Mouse (Mus musculus): ENCODE measurements around the gene Sema5a. TPM values are rescaled to one million over a fixed set of nuclear protein-coding genes. Genes with fewer than 3 reads are reported as not detected.

Gene Sema5a
- polyA plus RNA-seq, 1 experiment from 2014 or later = 0.59 TPM

DNA sequence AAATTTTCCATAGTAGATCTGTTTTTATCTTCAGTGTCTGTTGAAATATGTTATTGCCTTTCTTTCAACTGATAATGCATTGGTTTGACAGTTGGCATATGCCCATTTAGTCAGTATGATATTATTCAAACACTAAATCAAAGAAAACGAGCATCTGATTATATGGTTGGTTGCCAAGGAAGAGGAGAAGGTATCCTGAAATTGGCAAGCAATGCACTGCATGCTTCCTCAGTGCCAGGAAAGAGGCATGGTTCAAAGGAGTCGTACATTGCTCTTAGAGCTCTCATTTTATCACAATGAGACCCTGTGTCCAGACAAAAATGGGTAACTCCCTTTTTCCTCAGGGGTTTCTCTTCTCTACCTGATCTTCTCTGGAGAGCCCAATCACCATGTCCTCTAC is 214.4 kb downstream of the Sema5a start:
- Histone ChIP-seq H3K9me3 (replicated peaks) (no peaks in the 10 kb centered on the region), H3K27ac (replicated peaks) (no peak overlapping the region), H3K4me1 (replicated peaks) (no peaks in the 10 kb centered on the region), H3K9ac (no peak overlapping the region), H3K27me3 (no peaks in the 10 kb centered on the region), H3K4me2 (no peak overlapping the region), H3K4me3 (replicated peaks) (no peak overlapping the region), H3K36me3 (replicated peaks) (no peaks in the 10 kb centered on the region)
- 39% methylated on average over 2 of the region's 2 CpGs for WGBS (ENCODE audit: insufficient replicate concordance)
- ATAC-seq (ENCODE audit: insufficient read depth) = no peak

DNA sequence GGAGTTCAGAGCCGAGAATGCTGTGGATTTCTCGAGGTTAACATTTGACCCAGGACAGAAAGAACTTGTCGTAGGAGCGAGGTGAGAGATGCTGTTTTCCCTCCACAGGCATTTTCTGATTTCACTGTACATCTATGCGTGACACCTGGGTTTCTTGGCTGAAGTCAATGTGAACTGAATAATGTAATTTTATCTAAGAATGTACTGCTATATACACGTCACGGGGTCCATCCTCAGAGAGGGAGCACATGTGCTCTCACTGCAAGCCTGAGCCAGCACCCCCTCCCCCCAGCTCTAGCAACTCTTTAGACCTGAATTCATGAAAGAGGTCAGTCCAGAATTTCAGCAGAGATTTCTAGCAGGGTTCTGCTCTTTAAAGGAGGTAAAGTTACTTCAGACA is 215.6 kb downstream of the Sema5a start:
- Histone ChIP-seq H3K9ac (no peak overlapping the region), H3K36me3 (replicated peaks) (no peaks in the 10 kb centered on the region), H3K9me3 (replicated peaks) (no peaks in the 10 kb centered on the region), H3K27ac (replicated peaks) (no peak overlapping the region), H3K4me3 (replicated peaks) (no peak overlapping the region), H3K4me1 (replicated peaks) (no peaks in the 10 kb centered on the region), H3K27me3 (no peaks in the 10 kb centered on the region), H3K4me2 (no peak overlapping the region)
- WGBS (ENCODE audit: insufficient replicate concordance) = 58% methylated on average over 7 of the region's 7 CpGs
- no peak for ATAC-seq (ENCODE audit: insufficient read depth)

DNA sequence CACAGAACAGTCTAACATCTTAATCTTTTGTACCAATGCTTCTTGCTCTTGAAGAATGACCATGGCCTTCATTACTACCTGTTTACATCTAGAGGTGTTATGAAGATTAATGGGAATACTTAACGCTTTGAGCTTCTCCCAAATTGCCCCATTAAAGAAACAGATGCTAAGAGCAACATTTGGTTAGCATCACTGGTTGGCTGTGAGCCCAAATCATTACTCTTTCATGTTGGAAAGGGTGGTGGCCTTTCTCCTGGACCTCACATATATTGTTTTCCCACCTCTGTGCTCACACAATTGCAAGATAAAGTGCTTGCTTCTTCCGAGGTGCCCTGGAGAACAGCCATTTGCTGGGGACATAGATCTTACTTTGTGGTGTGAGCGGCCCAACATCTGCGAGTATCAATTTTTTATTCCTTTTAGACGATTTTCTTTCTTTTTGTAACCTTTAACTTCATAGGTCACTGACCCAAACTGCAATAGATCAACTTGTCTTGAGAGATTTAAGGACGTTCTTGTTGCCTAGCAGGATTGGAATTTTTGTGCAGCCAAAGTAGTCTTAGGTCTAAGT is 227.0 kb downstream of the Sema5a start:
- 44% methylated on average over 6 of the region's 6 CpGs for WGBS (ENCODE audit: insufficient replicate concordance)
- no peak overlapping the region for H3K9ac ChIP-seq
- ATAC-seq (ENCODE audit: insufficient read depth) = no peak
- no peaks in the 10 kb centered on the region for H3K36me3 ChIP-seq (replicated peaks)
- H3K4me3 ChIP-seq (replicated peaks) = no peak overlapping the region
- H3K4me2 ChIP-seq = no peak overlapping the region
- H3K27me3 ChIP-seq = no peaks in the 10 kb centered on the region
- no peaks in the 10 kb centered on the region for H3K4me1 ChIP-seq (replicated peaks)
- no peak overlapping the region for H3K27ac ChIP-seq (replicated peaks)
- no peaks in the 10 kb centered on the region for H3K9me3 ChIP-seq (replicated peaks)

DNA sequence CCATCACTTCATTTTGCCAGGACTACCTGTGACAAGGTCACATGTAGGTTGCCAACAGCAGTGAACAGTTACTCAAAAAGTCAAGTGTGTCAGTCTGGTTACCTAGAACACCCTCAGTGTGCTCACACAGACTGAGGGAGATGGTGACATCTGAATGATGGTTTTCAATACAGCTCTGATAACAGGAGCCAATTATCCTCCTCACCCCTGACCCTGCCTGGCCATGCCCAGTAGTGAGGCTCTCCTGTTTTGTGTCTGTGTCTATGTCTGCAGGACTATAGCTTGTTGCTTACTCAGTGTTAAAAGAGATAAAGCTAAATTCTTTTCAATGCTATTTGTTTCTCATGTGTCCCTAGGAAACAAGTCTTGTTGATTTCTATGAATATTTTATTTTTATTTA is 236.1 kb downstream of the Sema5a start:
- no peak for ATAC-seq (ENCODE audit: insufficient read depth)
- H3K27me3 ChIP-seq = no peaks in the 10 kb centered on the region
- H3K4me3 ChIP-seq (replicated peaks) = no peak overlapping the region
- no peaks in the 10 kb centered on the region for H3K4me1 ChIP-seq (replicated peaks)
- H3K4me2 ChIP-seq = no peak overlapping the region
- no peaks in the 10 kb centered on the region for H3K36me3 ChIP-seq (replicated peaks)
- no peak overlapping the region for H3K27ac ChIP-seq (replicated peaks)
- no peaks in the 10 kb centered on the region for H3K9me3 ChIP-seq (replicated peaks)
- no peak overlapping the region for H3K9ac ChIP-seq

DNA sequence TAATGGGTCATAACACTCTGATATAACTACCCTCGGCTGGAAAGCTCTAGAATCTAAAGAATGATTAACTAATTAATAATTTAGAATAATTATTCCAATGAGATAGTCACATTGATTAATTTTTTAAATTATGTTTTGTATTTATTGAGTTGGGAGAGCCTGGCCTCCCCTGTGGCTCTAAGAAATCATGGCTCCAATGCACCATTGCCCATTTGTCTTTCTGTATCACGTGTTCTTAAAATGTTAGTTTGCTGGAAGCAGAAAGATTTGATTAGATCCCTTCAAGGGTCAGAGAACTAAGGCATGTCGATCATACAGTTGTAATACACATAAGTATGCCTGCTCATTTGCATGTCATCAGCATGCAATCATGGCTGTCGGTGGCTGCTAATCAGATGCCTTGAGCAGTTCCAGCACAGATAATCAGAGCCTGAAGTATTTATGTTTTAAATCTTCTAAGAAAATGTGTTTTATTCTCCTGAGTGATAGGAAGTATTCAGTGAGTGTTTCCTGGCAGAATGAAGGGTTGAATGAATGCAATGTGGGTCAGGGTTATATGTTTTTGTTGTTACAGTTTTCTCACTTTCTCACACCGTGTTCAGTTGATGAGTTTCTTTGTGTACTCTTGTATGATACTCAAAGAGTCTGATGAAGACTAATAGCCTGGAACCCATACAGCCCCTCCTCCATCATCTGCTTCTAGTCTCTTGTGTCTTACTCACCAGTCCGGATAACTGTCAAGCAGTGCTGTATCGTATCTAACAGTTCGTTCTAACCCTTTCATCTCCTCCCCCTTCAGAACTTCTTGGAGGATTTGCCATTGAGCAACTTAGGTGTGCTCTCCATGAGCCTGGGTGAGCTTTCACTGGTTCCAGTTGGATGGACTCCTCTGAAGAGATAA is 240.7 kb downstream of the Sema5a start:
- WGBS (ENCODE audit: insufficient replicate concordance) = 60% methylated on average over 8 of the region's 8 CpGs
- H3K9ac ChIP-seq = no peak overlapping the region
- ATAC-seq (ENCODE audit: insufficient read depth) = no peak
- no peak overlapping the region for H3K4me3 ChIP-seq (replicated peaks)
- H3K36me3 ChIP-seq (replicated peaks) = no peaks in the 10 kb centered on the region
- no peaks in the 10 kb centered on the region for H3K9me3 ChIP-seq (replicated peaks)
- no peak overlapping the region for H3K27ac ChIP-seq (replicated peaks)
- H3K27me3 ChIP-seq = no peaks in the 10 kb centered on the region
- no peak overlapping the region for H3K4me2 ChIP-seq
- no peaks in the 10 kb centered on the region for H3K4me1 ChIP-seq (replicated peaks)

DNA sequence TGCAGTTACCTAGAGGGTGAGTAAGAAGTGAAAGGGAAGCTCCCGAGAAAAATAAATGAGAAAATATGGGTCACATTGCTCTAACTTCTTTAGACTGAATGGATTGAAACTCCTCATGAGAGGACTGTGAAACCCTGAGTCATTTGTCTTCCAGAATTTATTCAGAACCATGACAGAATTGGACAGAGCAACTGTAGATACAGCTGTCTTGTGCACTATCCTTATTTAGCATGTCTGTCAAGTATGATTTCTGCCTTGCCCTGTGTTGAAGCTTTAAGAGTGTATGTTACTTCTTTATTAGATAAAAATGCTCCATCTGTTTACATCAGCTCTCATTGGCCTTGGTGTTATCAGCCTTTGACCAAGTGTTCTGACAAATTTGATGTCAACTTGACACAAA is 243.4 kb downstream of the Sema5a start:
- H3K4me3 ChIP-seq (replicated peaks) = no peak overlapping the region
- 26% methylated on average over 1 of the region's 1 CpGs for WGBS (ENCODE audit: insufficient replicate concordance)
- no peak overlapping the region for H3K4me2 ChIP-seq
- H3K36me3 ChIP-seq (replicated peaks) = no peaks in the 10 kb centered on the region
- no peak overlapping the region for H3K27ac ChIP-seq (replicated peaks)
- ATAC-seq (ENCODE audit: insufficient read depth) = no peak
- H3K9me3 ChIP-seq (replicated peaks) = no peaks in the 10 kb centered on the region
- no peaks in the 10 kb centered on the region for H3K27me3 ChIP-seq
- no peak overlapping the region for H3K9ac ChIP-seq
- H3K4me1 ChIP-seq (replicated peaks) = no peaks in the 10 kb centered on the region

DNA sequence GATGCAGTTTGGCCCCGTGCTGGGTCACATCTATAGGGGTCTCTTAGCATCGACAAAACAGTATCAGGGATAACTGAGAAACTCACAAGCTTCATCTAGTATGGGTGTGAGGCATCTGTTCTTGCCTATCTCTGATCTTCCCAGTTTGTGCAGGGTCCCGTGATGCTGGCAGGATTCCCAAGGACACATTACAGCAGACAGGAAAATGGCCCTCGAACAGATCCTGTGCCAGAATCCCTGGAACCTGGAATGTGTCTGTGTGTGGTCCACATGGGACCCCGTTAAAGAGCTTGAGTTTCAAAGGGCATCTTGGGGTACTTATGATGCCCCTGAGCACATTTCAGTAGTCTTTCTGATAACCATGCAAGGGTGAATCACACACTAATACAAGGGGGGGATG is 249.6 kb downstream of the Sema5a start:
- H3K9me3 ChIP-seq (replicated peaks) = no peaks in the 10 kb centered on the region
- no peaks in the 10 kb centered on the region for H3K27me3 ChIP-seq
- H3K27ac ChIP-seq (replicated peaks) = no peak overlapping the region
- H3K4me3 ChIP-seq (replicated peaks) = no peak overlapping the region
- no peaks in the 10 kb centered on the region for H3K36me3 ChIP-seq (replicated peaks)
- H3K4me2 ChIP-seq = no peak overlapping the region
- H3K4me1 ChIP-seq (replicated peaks) = no peaks in the 10 kb centered on the region
- WGBS (ENCODE audit: insufficient replicate concordance) = 57% methylated on average over 5 of the region's 5 CpGs
- no peak for ATAC-seq (ENCODE audit: insufficient read depth)
- no peak overlapping the region for H3K9ac ChIP-seq

DNA sequence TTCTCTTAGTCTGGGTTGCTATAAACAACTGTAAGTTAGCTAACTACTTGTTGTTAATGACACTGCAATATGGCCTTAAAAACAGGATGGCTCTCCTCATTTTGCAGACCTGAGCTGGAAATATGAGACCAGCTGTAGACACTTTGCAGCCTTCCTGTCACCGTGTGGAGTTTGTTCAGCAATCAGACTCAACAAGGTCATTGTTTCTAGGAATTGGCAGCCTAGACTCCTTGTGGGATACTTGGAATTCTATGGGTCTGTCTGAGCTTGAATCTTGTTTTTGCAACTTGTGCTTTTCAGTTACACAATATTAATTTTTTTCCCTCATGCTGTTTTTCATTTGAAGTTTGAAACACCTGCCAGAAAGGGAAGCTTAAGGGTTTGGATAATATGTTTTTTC is 250.3 kb downstream of the Sema5a start:
- 12% methylated on average over 1 of the region's 1 CpGs for WGBS (ENCODE audit: insufficient replicate concordance)
- no peak overlapping the region for H3K9ac ChIP-seq
- no peaks in the 10 kb centered on the region for H3K36me3 ChIP-seq (replicated peaks)
- no peak overlapping the region for H3K4me2 ChIP-seq
- no peak overlapping the region for H3K27ac ChIP-seq (replicated peaks)
- H3K27me3 ChIP-seq = no peaks in the 10 kb centered on the region
- no peaks in the 10 kb centered on the region for H3K9me3 ChIP-seq (replicated peaks)
- no peak overlapping the region for H3K4me3 ChIP-seq (replicated peaks)
- H3K4me1 ChIP-seq (replicated peaks) = no peaks in the 10 kb centered on the region
- ATAC-seq (ENCODE audit: insufficient read depth) = no peak

DNA sequence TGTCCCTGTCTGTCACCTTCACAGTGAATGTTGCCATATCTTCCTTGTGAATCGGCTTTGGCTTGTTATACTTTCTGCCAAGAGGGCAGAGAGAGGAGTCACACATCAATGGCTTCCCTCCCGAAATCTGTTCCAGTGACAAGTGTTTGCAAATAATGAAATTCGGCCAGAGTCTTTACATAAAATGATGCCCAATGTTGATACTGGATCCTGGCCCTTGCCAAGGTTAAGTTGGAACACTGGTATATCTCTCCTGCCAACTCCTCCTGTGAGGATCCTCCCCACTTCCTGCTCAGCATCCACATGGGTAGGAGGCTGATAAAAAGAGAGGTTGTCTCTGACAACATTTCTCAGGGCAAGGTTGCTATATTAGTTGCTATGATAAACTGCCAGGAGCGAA is 252.3 kb downstream of the Sema5a start:
- ATAC-seq (ENCODE audit: insufficient read depth) = no peak
- H3K9me3 ChIP-seq (replicated peaks) = no peaks in the 10 kb centered on the region
- no peak overlapping the region for H3K4me2 ChIP-seq
- no peaks in the 10 kb centered on the region for H3K4me1 ChIP-seq (replicated peaks)
- no peak overlapping the region for H3K9ac ChIP-seq
- H3K27me3 ChIP-seq = no peaks in the 10 kb centered on the region
- no peak overlapping the region for H3K27ac ChIP-seq (replicated peaks)
- no peaks in the 10 kb centered on the region for H3K36me3 ChIP-seq (replicated peaks)
- no peak overlapping the region for H3K4me3 ChIP-seq (replicated peaks)
- whole genome bisulfite sequencing (ENCODE audit: insufficient replicate concordance) = 59% methylated on average over 4 of the region's 4 CpGs

DNA sequence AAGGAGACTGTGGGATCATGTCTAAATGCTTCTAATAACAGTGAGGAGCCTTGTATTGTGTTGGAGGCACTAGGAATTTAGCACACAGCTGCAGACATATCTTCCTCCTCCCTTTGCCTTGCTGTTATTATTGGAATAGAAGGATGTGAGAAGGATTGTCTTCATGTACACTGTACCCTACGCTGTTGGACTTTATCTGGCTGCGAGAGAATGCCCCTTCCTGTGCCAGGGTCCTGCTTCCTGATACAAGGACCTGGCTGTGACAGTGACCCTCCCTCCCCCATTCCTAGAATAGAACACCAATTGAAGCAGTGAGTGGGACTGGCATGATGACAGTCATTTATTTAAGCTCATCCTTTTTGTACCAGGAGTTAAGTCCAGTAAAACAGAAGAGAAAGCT is 261.3 kb downstream of the Sema5a start:
- ATAC-seq (ENCODE audit: insufficient read depth) = no peak
- Histone ChIP-seq H3K36me3 (replicated peaks) (no peaks in the 10 kb centered on the region), H3K4me3 (replicated peaks) (no peak overlapping the region), H3K4me1 (replicated peaks) (no peaks in the 10 kb centered on the region), H3K9me3 (replicated peaks) (no peaks in the 10 kb centered on the region), H3K27ac (replicated peaks) (no peak overlapping the region), H3K4me2 (no peak overlapping the region), H3K27me3 (no peaks in the 10 kb centered on the region), H3K9ac (no peak overlapping the region)
- WGBS (ENCODE audit: insufficient replicate concordance) = 42% methylated on average over 2 of the region's 2 CpGs

DNA sequence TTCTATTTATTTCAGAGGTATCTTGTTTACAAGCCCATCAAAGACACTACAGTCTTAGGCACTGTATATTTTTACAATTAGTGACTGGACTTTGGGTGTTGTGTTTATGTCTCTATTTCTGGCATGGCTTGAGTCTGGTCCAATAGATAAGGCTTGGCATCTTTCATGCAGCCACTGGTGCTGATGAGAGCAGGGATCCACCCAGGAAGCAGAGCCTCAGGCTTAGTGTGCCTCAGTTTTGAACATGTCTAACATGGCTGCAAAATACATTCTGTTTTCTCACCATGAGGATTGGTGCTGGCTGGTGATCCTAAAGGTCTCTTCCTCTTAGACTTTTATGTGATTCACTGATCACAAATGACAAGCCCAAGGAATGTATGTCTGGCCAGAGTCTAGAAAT is 263.7 kb downstream of the Sema5a start:
- no peak overlapping the region for H3K27ac ChIP-seq (replicated peaks)
- no peaks in the 10 kb centered on the region for H3K36me3 ChIP-seq (replicated peaks)
- no peaks in the 10 kb centered on the region for H3K4me1 ChIP-seq (replicated peaks)
- no peaks in the 10 kb centered on the region for H3K9me3 ChIP-seq (replicated peaks)
- no peaks in the 10 kb centered on the region for H3K27me3 ChIP-seq
- no peak for ATAC-seq (ENCODE audit: insufficient read depth)
- no peak overlapping the region for H3K9ac ChIP-seq
- H3K4me2 ChIP-seq = no peak overlapping the region
- H3K4me3 ChIP-seq (replicated peaks) = no peak overlapping the region

DNA sequence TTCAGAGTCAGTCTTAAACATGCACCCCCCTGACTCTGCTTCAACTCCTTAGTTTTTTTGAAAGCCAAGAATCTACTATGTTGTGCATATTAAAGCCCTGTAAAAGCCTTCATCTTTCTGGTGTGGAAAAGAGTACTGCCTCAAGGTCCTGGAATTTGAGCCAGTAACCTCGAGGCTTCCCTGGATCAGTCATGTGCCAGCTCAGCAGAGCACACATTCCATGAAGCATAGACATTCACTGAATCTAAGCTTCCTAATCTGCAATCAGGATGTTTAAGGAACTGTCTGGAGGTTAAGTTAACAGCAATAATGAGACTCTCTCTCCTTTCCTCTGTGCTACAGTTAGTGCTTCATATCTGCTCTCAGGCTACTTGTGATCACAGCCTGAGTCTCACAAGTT is 270.3 kb downstream of the Sema5a start:
- no peak overlapping the region for H3K4me3 ChIP-seq (replicated peaks)
- no peaks in the 10 kb centered on the region for H3K27me3 ChIP-seq
- no peak for ATAC-seq (ENCODE audit: insufficient read depth)
- WGBS (ENCODE audit: insufficient replicate concordance) = 21% methylated on average over 1 of the region's 1 CpGs
- H3K9ac ChIP-seq = no peak overlapping the region
- no peaks in the 10 kb centered on the region for H3K4me1 ChIP-seq (replicated peaks)
- H3K36me3 ChIP-seq (replicated peaks) = no peaks in the 10 kb centered on the region
- H3K27ac ChIP-seq (replicated peaks) = no peak overlapping the region
- no peaks in the 10 kb centered on the region for H3K9me3 ChIP-seq (replicated peaks)
- H3K4me2 ChIP-seq = no peak overlapping the region
